Mouse (Mus musculus): ENCODE results near the gene Hist1h3b.

DNA sequence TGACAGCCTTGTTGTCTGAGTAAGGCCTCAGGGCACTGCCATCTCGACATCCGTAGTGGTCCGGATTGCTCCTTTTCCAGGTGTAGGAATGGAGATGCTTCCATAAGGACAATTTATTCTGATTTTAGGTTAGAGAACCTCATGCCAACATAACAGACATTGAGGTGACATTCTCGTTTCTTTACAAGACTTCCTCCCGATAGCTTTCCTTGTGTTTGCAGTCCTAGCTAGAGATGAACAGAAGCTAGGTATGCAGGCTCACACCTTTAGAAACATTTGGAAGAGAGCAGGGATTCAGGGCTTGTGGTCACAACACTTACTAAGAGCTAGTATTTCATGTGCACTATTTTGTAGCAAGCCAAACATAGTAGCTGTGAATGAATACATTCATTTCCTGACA is 8.9 kb upstream of the Hist1h3b start:
- TF ChIP-seq CTCF (IDR thresholded peaks at IDR 0.05; ENCODE audit: low read depth) (no peak), EP300 (IDR thresholded peaks at IDR 0.05; ENCODE audit: low read depth) (no peak)
